Mouse (Mus musculus) E14TG2a.4 (cell line): ENCODE measurements around the gene Ccng1.
A peak's percentile ranks its signal among the peaks of the same experiment; 100 is the strongest.
"Not testable (repeated sequence)": the region's sequence is repeated elsewhere in the genome, so short reads cannot be mapped to it uniquely, and the experiment has no call there.

Experiments used
- H3K27me3 ChIP-seq: 2 replicates; pipeline ENCODE4 v1.6.1; 2014; ENCODE audit warnings: low read length, control low read depth; ENCODE audit not compliant: insufficient read depth
- H3K36me3 ChIP-seq: 2 replicates; pipeline ENCODE4 v1.6.1; 2014; ENCODE audit warnings: low read length, control low read depth; ENCODE audit not compliant: insufficient read depth
- H3K4me1 ChIP-seq: replicated peaks from 2 replicates; pipeline ENCODE4 v1.6.1; 2014; ENCODE audit warnings: low read depth, low read length, control low read depth
- H3K4me3 ChIP-seq: replicated peaks from 2 replicates; pipeline ENCODE4 v1.5.1; 2014; ENCODE audit warnings: mild to moderate bottlenecking, low read length
- H3K9me3 ChIP-seq: 2 replicates; pipeline ENCODE4 v1.6.1; 2014; ENCODE audit warnings: low read length, control low read depth
- CTCF ChIP-seq: conservative IDR thresholded peaks from 2 replicates; pipeline ENCODE4 v1.5.1; 2014; ENCODE audit warnings: low read length
- NANOG ChIP-seq: IDR thresholded peaks from 2 replicates; pipeline ENCODE4 v1.6.1; 2014; ENCODE audit warnings: borderline replicate concordance, low read length, mixed read lengths
- POU5F1 ChIP-seq: IDR thresholded peaks from 2 replicates; pipeline ENCODE4 v1.6.1; 2014; ENCODE audit warnings: low read length, borderline replicate concordance

The Ccng1 gene

GRCm38 (mm10) chr11:40734251-40734752 is 20.8 kb downstream of the Ccng1 start:
- Histone ChIP-seq H3K4me1 (peaks cover 56% of the 10 kb centered on the region), H3K9me3 (no peaks in the 10 kb centered on the region)

GRCm38 (mm10) chr11:40733339-40734174 is 21.6 kb downstream of the Ccng1 start, which contains the start of the genes Hmmr and Nudcd2:
Gene Hmmr (minus strand): TSS chr11:40733422.
Gene Nudcd2 (plus strand): TSS chr11:40733667.
- TF ChIP-seq CTCF (no peak), POU5F1 (no peak), NANOG (no peak; the same call in 1 of the 2 replicates)
- Histone ChIP-seq H3K27me3 (no peaks in the 10 kb centered on the region), H3K4me1 (peaks cover 56% of the 10 kb centered on the region), H3K9me3 (no peaks in the 10 kb centered on the region), H3K4me3 (peak within 1 kb of the TSS; percentile 96), H3K36me3 (peaks cover 72% of the 10 kb centered on the region)

More at GRCm38 (mm10) chr11:40734251-40734752, 20.8 kb downstream of the Ccng1 start:
- H3K4me3 ChIP-seq: peak overlapping the region; percentile 96
- H3K36me3 ChIP-seq: peaks cover 73% of the 10 kb centered on the region
- H3K27me3 ChIP-seq: no peaks in the 10 kb centered on the region
- TF ChIP-seq NANOG: no peak
- TF ChIP-seq CTCF: no peak
- no peak for TF ChIP-seq POU5F1

- H3K4me1 ChIP-seq: peaks cover 53% of the 10 kb centered on the region
Measured at GRCm38 (mm10) chr11:40732997-40733338, 22.1 kb downstream of the Ccng1 start.

GRCm38 (mm10) chr11:40718324-40718723 is 36.8 kb downstream of the Ccng1 start:
- H3K9me3 ChIP-seq: no peaks in the 10 kb centered on the region
- no peaks in the 10 kb centered on the region for H3K27me3 ChIP-seq
- no peak for TF ChIP-seq POU5F1
- TF ChIP-seq CTCF: no peak
- TF ChIP-seq NANOG: no peak
- H3K36me3 ChIP-seq: peaks cover 98% of the 10 kb centered on the region
- peaks cover 7% of the 10 kb centered on the region; the same call in 1 of the 2 replicates for H3K4me1 ChIP-seq
- no peak overlapping the region for H3K4me3 ChIP-seq

More at GRCm38 (mm10) chr11:40732997-40733338, 22.1 kb downstream of the Ccng1 start:
- TF ChIP-seq POU5F1: no peak
- TF ChIP-seq CTCF: no peak
- no peak for TF ChIP-seq NANOG
- Histone ChIP-seq H3K36me3 (peaks cover 71% of the 10 kb centered on the region), H3K4me3 (peak overlapping the region; percentile 96), H3K27me3 (no peaks in the 10 kb centered on the region), H3K9me3 (no peaks in the 10 kb centered on the region)

- Histone ChIP-seq H3K9me3 (no peaks in the 10 kb centered on the region), H3K36me3 (peaks cover 98% of the 10 kb centered on the region), H3K4me3 (no peak overlapping the region), H3K4me1 (peaks cover 7% of the 10 kb centered on the region; the same call in 1 of the 2 replicates), H3K27me3 (no peaks in the 10 kb centered on the region)
- TF ChIP-seq POU5F1 (no peak), NANOG (no peak), CTCF (peak; percentile 49)
Measured at GRCm38 (mm10) chr11:40715524-40715923, 39.6 kb downstream of the Ccng1 start.

- TF ChIP-seq POU5F1 (no peak), NANOG (no peak), CTCF (no peak)
- H3K4me3 ChIP-seq: no peak overlapping the region
- no peaks in the 10 kb centered on the region for H3K27me3 ChIP-seq
- H3K9me3 ChIP-seq: no peaks in the 10 kb centered on the region
- peaks cover 98% of the 10 kb centered on the region for H3K36me3 ChIP-seq
- H3K4me1 ChIP-seq: peaks cover 7% of the 10 kb centered on the region; the same call in 1 of the 2 replicates
Measured at GRCm38 (mm10) chr11:40713858-40714257, 41.3 kb downstream of the Ccng1 start.

- not testable (repeated sequence) for H3K9me3 ChIP-seq, H3K4me3 ChIP-seq, H3K4me1 ChIP-seq, H3K27me3 ChIP-seq
- H3K36me3 ChIP-seq: peaks cover 97% of the 10 kb centered on the region
Measured at GRCm38 (mm10) chr11:40709899-40710298, 45.2 kb downstream of the Ccng1 start.
